Mouse (Mus musculus) gastrocnemius, postnatal 25 days (tissue): ENCODE results near the gene Fermt1. TPM values are rescaled to one million over a fixed set of nuclear protein-coding genes. Genes with fewer than 3 reads are reported as not detected.

Source experiments
- DNase-seq: peaks from one replicate; pipeline ENCODE4 v3.0.0; 2022
- long read RNA-seq, 2 experiments: library from polyadenylated mRNA; stranded (forward); transcript quantifications; one replicate each; pipeline ENCODE4 v2.0.0; 2021
- total RNA-seq, 2 experiments: library from RNA; stranded (reverse); gene quantifications; 1 replicate in 1 of 2; 2 replicates in 1 of 2; pipeline ENCODE4 v1.2.3; 2021

Gene Fermt1
- total RNA-seq = not detected
- long read RNA-seq, experiment 1 = 0 reads
- long read RNA-seq, experiment 2 = 0 reads

DNA sequence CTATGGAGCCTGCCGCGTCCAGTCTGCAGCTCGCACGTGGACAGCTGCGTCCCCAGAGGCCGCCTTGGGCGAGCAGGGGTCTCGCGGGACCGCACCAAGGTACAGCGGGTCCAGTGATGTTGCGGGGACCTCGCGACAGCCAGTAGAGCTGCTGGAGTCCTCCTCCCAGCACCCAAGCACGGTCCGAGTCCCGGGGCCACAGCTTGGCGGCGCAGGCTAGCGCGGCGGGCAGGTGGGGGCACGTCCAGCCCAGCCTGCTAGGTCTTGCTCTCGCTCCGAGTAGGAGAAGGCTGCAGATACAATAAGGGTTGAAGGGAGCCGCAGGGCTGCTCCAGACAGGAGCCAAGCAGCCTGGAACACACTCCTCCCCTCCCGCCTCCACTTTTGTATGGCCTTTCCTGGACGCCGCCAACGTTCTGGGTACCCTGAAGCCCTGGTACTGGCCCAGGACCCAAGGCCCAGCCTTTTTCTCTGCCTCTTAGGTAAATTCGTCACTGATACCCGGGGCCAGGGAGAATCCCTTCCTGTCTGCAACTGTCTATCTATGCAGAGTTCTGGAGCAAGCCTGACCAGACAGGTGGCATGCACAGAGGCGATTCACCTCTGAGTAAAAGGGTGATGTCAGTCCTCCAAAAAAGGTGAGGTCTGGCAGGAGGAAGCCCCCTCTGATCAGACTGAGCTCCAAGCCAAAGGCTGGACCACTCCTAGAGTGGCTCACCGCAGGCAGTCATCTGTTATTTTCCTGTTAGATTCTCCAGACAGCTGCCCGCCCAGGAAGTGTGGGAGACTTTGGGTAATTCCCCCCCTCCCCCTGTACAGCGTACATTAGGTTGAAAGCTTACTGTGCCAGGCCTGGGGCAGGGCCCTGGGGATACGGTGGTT, at the start of gene Fermt1:
TSS of gene Fermt1 (minus strand) at position 581 of the 882 bp plus-strand sequence.
- no peak for DNase-seq

DNA sequence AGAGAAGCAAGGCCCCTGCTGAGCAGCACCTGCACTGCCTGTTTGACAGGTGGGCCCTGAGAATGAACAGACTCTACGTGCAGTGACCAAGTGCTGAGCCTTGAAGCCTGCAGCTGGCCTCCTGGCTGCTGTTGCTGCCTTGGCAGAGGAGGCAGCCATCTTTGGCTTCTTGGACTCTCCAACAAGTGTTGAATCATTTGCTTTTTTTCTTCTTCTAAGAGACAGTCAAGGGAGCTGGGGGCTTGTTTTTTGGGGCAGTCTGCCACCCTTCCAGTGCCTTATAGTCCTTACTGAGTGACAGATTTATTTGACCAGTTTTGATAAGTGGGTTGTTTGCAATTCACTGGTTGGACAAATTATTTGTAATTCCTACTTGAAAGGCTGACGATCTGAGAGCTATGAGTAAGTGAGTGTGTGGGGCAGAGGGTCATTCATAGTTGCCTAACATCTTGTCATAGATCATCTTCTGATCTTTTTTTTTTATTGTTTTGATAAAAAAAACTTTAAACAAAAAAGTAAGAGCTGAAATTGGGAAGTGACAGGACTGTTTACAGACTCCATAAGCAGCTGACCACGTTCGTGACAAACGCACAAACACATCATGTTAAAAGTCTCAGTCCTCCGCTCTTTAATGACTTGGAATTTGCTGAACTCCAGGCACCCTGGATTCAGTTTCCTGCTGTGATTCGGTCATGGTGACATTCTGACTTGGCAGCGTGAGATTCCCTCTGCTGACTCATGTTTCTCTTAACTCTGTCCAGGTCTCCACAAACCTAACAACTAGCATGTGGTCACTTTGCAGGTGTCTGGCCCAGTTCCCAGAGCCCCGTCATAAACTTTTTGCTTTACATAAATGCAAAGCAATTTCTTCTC, 47.2 kb upstream of the Fermt1 start:
- DNase-seq = peak; percentile 67

- peak; percentile 50 for DNase-seq
These were observed 44.3 kb upstream of the Fermt1 start for GRCm38 (mm10) chr2:132989778-132990564.

- DNase-seq = no peak
These were observed 27.6 kb upstream of the Fermt1 start for GRCm38 (mm10) chr2:132973346-132973745.

- DNase-seq = no peak
These were observed 25.1 kb upstream of the Fermt1 start for GRCm38 (mm10) chr2:132970772-132971173.

GRCm38 (mm10) chr2:132957786-132958185, 12.1 kb upstream of the Fermt1 start:
- DNase-seq = no peak

DNA sequence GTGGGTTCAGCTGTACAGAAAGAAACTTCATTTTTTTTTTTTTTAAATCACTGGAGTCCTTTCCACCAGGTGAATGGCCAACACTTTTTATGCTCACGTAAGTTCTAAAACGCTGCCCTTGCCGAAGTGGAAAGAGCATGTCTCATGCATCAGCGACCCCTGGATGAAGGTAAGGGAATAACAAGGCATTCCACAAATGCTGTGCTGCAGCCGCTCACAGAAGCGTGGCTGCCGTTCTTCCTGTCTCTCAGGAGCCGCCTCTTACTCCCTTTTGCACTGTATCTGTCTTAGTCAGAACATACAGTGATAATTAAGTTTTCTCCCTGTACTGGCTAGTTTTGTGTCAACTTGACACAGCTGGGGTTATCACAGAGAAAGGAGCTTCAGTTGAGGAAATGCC, 6.5 kb upstream of the Fermt1 start:
- no peak for DNase-seq

DNA sequence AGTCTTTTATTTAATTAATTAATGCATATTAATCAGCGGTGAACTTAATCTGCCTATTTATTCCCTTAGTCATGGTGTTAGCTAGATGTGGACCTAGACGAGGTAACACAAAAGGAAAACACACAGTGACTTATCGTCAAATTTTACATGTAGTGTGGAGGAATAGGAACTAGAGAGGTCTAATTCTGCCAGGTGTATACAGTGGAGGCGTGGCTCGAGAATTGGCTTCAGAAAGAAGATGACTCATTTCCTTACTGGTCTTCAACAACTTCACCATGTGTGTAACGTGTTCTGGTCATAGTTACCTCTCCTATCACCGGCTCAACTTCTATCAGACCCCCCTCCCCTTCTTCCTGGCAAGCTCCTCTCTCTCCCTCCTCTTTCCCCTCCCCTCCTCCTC, 2.5 kb upstream of the Fermt1 start:
- DNase-seq = no peak

GRCm38 (mm10) chr2:132946976-132947375, 1.3 kb upstream of the Fermt1 start:
- DNase-seq = no peak

DNA sequence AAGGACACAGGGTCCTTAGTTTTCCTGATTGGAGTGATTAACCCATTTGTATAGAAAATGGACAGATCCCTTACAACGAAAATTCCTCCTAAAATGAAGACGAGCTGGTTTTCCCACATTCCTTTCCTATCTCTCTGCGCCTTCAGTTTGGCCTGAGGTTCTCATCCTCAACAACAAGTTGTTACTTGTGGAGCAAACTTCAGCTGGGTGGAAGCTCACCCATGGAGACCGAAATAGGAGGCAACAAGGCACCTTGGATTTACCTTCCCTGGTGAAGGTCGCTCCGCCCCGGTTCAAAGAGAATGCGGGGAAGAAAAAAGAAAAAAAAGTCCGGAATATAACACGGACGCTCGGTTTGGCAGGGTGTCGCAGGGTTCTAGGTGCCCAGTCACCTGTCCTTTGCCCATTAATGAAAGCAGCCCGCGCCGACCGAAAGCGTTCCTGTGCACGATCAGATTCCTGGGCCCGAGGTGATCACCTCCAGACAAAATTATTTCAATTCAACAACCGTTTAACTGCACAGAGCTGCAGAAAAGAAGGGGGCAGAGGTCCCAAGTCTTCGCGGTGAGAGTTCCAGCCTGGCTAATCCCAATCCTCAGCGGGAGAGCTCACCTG, 888 bp downstream of the Fermt1 start:
- no peak for DNase-seq

DNA sequence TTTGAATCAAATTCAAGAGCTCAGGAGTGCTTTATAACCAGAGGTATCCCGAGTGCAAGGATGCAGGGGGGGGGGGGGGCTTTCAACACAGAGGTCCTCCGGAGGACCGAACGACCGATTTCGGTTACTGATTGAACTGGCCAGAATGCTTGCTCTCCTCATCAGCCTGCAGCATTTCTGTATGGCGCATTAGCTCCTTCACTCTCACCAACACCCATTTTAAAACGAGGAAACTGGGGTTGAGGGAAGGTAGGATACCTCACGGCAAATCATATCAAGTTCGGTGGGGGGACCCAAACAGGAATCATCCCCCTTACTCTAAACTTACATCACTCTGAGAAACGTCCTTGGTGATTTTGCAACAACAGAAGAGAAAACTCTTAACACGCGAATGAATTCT, 1.7 kb downstream of the Fermt1 start:
- no peak for DNase-seq

- DNase-seq = no peak
These were observed 2.1 kb downstream of the Fermt1 start for GRCm38 (mm10) chr2:132943596-132943995.

DNA sequence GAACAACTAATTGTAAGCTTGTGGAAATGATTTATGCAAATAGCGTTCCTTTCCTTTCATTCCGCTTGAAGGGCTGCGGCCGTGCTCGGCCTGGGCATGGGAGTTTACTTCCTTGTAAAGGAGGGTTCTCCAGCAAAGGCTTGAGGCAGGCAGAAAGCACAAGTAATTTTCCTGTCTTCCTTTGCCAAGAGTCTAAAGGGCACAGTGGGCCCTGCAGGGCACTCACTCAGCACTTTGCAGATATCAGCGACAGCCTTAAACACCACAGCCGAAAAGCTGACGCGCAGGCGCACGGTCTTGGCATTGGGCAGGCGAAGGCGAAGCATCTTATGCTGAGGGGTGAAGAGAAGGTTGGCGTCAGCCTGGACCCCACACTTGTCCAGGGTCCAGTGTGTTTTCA, 6.7 kb downstream of the Fermt1 start:
- no peak for DNase-seq

DNA sequence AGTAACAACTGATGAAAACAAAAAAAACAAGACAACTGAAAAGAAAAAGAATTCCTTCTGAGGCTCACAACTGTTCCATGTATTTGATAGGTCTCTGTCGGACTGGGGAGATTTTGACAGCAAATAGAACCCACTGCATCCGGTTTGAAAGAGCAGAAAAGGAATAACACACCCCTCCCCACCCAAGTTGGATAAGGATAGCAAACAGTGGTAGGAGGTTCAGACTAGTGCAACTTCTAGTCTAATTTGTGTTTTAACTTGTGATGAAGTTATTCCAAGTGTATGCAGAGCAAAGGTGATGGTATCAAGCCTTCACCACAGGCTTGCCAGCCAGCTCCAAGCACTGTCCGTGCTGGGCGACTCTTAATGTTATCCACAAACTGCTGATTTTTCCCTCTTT, 9.5 kb downstream of the Fermt1 start:
- DNase-seq = no peak

- no peak for DNase-seq
These were observed 11.0 kb downstream of the Fermt1 start for GRCm38 (mm10) chr2:132934711-132935110.

DNA sequence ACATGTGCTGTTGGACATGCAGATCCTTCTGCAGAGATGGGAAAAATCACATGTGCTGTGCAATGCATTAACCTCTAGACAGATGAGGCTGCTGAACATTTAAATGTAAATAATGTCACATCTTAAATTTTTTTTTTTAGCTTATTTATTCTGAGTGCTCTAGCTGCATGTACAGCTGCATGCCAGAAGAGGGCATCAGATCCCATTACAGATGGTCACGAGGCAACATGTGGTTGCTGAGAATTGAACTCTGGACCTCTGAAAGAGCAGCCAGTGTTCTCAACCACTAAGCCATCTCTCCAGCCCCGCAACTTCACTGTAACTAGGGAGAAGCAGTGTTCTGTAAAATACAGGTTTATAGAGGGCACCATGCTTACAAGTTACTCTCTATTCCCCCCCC, 11.6 kb downstream of the Fermt1 start:
- no peak for DNase-seq

DNA sequence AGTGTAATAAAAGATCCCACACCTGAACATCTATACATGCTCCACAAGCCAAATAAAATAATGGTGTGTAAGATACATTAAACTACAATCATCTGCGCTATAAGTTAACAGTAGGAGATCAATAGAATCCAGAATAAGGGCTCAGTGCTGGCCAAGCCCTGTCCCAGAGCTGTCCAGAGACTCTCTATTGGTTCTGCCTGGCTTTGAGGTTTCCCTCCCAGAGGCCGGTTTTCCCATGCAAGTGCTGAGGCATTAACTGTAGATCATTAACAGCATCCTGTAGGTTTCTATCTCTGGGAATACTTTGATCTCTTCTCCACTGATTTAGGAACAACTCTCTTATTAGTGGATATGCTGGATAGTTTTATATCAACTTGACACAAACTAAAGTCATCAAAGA, 16.7 kb downstream of the Fermt1 start:
- no peak for DNase-seq

- DNase-seq = no peak
These were observed 17.8 kb downstream of the Fermt1 start for GRCm38 (mm10) chr2:132927871-132928270.

DNA sequence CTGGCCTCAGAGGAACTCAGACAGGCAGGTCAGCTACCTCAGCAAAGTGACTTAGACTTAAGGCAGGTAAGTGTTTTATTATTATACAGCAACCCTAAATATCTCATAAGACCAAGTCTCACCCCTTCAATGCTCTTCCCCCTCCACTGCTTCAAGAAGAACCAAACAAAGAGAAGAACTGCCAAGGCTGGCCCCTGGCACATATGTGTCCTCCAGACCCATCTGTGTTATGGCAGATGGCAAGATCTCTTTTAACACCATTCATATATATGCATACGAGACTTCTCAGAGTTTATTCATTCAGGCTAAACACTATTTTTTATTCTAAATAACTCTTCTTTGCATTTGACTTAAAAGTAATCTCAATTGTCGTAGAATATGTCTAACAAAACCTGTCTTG, 18.4 kb downstream of the Fermt1 start:
- DNase-seq = no peak

DNA sequence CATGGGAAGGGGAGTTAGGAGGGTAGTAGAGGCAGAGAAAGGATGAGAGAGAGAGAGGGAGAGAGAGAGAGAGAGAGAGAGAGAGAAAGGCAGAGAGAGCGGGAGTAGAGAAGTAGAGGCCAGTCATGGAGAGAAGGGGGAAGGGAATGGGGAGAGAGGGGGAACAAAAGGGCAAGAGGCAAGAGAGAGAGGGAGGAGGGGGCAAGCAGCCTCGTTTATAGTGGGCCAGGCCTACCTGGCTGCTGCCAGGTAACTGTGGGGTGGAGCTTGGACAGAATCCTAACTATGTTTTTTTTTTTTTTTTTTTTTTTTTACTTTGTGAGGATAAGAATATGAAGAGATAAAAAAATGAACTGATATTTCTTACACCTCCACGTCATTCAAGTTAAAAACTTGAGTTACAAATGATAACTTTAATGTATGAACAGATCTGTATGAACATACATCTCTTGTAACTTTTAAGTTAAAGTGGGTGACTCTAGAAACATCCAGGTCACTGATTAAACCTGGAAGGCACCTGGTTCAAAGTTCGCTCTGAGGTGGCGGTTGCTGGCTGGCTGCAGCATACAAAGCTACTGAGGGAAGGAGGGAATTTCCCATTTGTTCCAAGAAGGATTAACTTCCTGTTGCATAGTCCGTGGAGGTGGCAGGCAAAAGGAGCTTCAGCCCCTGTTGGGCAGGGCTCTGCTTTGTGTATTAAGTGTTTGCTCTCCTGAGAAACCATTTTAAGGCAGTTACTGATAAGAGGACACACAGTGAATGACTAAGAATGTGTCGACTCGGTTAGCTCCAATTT, 22.2 kb downstream of the Fermt1 start:
- DNase-seq = no peak
